10 mouse cellular contexts compared by ENCODE assay signal in the genomic region with DNA sequence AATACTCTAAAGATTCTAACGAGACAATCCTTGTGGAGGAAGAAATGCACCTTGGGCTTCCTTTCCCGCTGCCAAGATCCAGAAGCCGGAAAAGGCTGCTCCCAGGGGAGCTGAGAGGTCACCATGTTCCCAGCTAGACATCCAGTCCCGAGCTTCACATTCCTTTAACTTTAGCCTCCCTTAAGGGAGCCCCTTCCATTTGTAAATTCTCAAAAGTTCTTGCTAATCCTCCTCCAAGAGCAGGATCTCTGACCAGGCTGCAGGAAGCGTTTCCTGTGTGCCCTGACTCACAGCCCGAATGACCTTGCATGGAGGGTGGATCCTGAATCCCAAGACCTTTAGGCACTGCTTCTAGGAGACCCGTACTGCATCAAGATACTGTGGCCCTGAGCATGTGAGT. TPM values are rescaled to one million over a fixed set of nuclear protein-coding genes. Genes with fewer than 3 reads are reported as not detected.
A peak's percentile ranks its signal among the peaks of the same experiment; 100 is the strongest.
DNase-seq lines count a peak whose midpoint lies in the region; ATAC-seq lines count a peak whose summit lies in the region.
"Had no signal": no experiment of that assay in that cellular context is flagged by ENCODE, and none has a peak within 500 bp of the region (broad histone marks: within the 10 kb centered on the region; RNA-seq: fewer than 3 reads in every experiment).

No protein-coding gene starts in this region.

- ATAC-seq in liver, embryonic 11.5 days (replicated peaks; ENCODE audit: low FRiP score): no peak

- no peak overlapping the region for H3K9ac ChIP-seq in liver, embryonic 11.5 days (ENCODE audit: low read depth, low read length)

- H3K36me3 ChIP-seq in liver, embryonic 11.5 days (ENCODE audit: control insufficient read depth, insufficient read depth, low read length): no peaks in the 10 kb centered on the region
- H3K36me3 ChIP-seq: G1E had no signal

- peak overlapping the region; percentile 16; the same call in 1 of the 2 replicates for H3K27ac ChIP-seq in liver, embryonic 11.5 days (ENCODE audit: low read depth, low read length)

- H3K27me3 ChIP-seq in liver, embryonic 11.5 days (replicated peaks; ENCODE audit: control insufficient read depth, insufficient read depth, low read length): 0 out of 2 replicates have a peak, but pooled peaks cover 4% of the 10 kb centered on the region

- peak; percentile 72 for DNase-seq in adrenal gland, adult 2 months
- DNase-seq in gastrocnemius, adult 8-10 months (ENCODE audit: low spot score in 2 of 2): peak; percentile 6 to 8
- peak; percentile 67 for DNase-seq in heart, postnatal 4 days
- no peak for DNase-seq in liver, embryonic 11.5 days (ENCODE audit: low spot score)
- DNase-seq in embryo, embryonic 9.5 days (ENCODE audit: extremely low spot score): no peak
- no peak for DNase-seq in layer of hippocampus, adult 9-10 months (ENCODE audit: low spot score)
- no peak for DNase-seq in thymus, adult 18-20 months
- no peak for DNase-seq in B cell, adult 2 months
- DNase-seq: cerebellum, adult 11 months had no signal

- H3K4me3 ChIP-seq in liver, embryonic 11.5 days (ENCODE audit: low read depth, low read length): no peak overlapping the region

- H3K4me1 ChIP-seq in liver, embryonic 11.5 days (replicated peaks; ENCODE audit: control insufficient read depth, insufficient read depth, low read length): no peaks in the 10 kb centered on the region

- H3K9me3 ChIP-seq in liver, embryonic 11.5 days (ENCODE audit: control insufficient read depth, low read length): no peaks in the 10 kb centered on the region
- H3K9me3 ChIP-seq: G1E had no signal

- WGBS in liver, embryonic 11.5 days: 59% methylated on average over 7 of the region's 7 CpGs

- H3K4me2 ChIP-seq in liver, embryonic 11.5 days: no peak overlapping the region

RNA-seq across cellular contexts. Expression of gene Mfge8, which starts 53.5 kb away (rescaled TPM):
- total RNA-seq in adrenal gland, adult 2 months (2021): 100 to 1,000 TPM; 214 to 349 TPM
- polyA plus RNA-seq in adrenal gland, adult 2 months (2012; rRNA removed): 526 and 669 TPM in 2 replicates
- 10 to 100 TPM; 34.6 to 45.1 (median 38.6) TPM for total RNA-seq in gastrocnemius, adult 8-10 months (2022)
- 100 to 1,000 TPM; 177 to 178 TPM for total RNA-seq in heart, postnatal 4 days (2021)
- 84.9 and 92.0 TPM in 2 replicates for polyA plus RNA-seq in liver, embryonic 11.5 days (2014; fragmentation: Nextera tagmentation; extraction: Ambion mirVana)

Comparison
In these comparisons a context has a peak if more than half of its experiments do, and no peak if none do; other contexts are left out.
1. DNase-seq: peak in adrenal gland, adult 2 months (single experiment), gastrocnemius, adult 8-10 months (2 of 2) and heart, postnatal 4 days (single experiment); none in liver, embryonic 11.5 days (single experiment), embryo, embryonic 9.5 days (single experiment), layer of hippocampus, adult 9-10 months (single experiment), thymus, adult 18-20 months (0 of 2) and B cell, adult 2 months (0 of 2).